8 mouse cellular contexts compared by ENCODE assay signal in the genomic region with DNA sequence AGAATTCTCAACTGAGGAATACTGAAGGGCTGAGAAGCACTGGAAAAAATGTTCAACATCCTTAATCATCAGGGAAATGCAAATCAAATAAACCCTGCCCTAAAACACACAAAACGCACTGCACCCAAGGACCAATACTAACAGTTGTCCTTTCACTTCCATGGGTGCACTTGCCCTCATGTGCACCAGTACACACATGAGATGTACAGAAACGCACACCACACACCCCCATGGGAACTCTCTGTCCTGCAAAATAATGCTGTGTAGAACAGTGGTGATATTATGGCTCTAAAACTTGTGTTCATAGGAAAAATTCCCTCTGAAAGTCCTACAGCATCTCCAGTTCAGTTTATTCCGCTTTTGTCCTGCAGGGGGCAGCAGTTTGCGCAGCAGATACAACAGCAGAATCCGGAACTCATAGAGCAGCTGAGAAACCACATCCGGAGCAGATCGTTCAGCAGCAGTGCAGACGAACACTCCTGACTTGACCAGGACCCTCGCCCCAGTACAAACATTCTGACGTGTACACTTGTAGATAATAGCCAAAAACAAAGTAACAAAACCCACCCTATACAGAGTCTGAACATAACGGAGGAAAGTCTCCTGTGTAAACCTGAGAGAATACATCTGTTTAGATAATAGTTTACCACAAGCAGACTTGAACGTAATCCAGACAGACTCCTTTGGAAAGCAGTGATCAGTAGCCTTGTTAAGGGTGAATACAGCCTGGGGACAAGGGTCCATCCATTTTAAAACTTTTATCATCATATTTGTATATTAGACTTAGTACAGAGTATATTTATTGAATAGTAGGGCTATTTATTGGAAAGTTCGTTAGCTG. TPM values are rescaled to one million over a fixed set of nuclear protein-coding genes. Genes with fewer than 3 reads are reported as not detected.
A peak's percentile ranks its signal among the peaks of the same experiment; 100 is the strongest.
DNase-seq lines count a peak whose midpoint lies in the region; ATAC-seq and TF ChIP-seq lines count a peak whose summit lies in the region.

No protein-coding gene starts in this region.

- peak; percentile 19 for DNase-seq in Patski (ENCODE audit: low read depth, low spot score)
- peak; percentile 81 for DNase-seq in cerebellum, adult 9-10 months
- peak; percentile 83 to 93 for DNase-seq in frontal cortex, adult 2 months (ENCODE audit: extremely low spot score in 1 of 2, low spot score in 1 of 2)
- DNase-seq in layer of hippocampus, postnatal 36 days: peak; percentile 66 to 72
- DNase-seq in lung, postnatal 4 days: peak; percentile 72 to 86
- DNase-seq in right cerebral cortex, adult 18-20 months: peak; percentile 74
- peak; percentile 42 for DNase-seq in urinary bladder, adult 2 months (ENCODE audit: low spot score)

- no peak overlapping the region for H3K9ac ChIP-seq in hindbrain, embryonic 12.5 days

- CTCF ChIA-PET in Patski (lab: Charles Lee): interaction anchor here (0.6 to 2.0 kb wide), 9 partner anchors 10 to 85 kb away, joined by 3 to 6 read pairs (median 3); no protein-coding TSS in a partner anchor

- H3K27ac ChIP-seq in hindbrain, embryonic 12.5 days: no peak overlapping the region

- H3K4me1 ChIP-seq in hindbrain, embryonic 12.5 days: no peaks in the 10 kb centered on the region

- POLR2A ChIA-PET in Patski (lab: Charles Lee): interaction anchor here (0.6 kb wide), 1 partner anchor 88 kb away, joined by 7 read pairs; no protein-coding TSS in a partner anchor

- in situ Hi-C loops in Patski (cut with MboI; ENCODE audit: low pct_unique_long_range_greater_than_20kb): no loop called here

- H3K27me3 ChIP-seq in Patski: no peaks in the 10 kb centered on the region
- H3K27me3 ChIP-seq in hindbrain, embryonic 12.5 days: no peaks in the 10 kb centered on the region

- H3K9me3 ChIP-seq in hindbrain, embryonic 12.5 days (replicated peaks): no peaks in the 10 kb centered on the region

- peak; percentile 91 for TF ChIP-seq CTCF in Patski (IDR thresholded peaks at IDR 0.05)

- WGBS in hindbrain, embryonic 12.5 days: 43% methylated on average over 13 of the region's 13 CpGs

- peak; percentile 60 for ATAC-seq in Patski
- ATAC-seq in hindbrain, embryonic 12.5 days (ENCODE audit: low FRiP score): 0 out of 2 replicates have a peak, but pooled peaks have one; percentile 52

- H3K4me2 ChIP-seq in hindbrain, embryonic 12.5 days (replicated peaks): no peak overlapping the region

- H3K4me3 ChIP-seq in hindbrain, embryonic 12.5 days: no peak overlapping the region

- peaks cover 49% of the 10 kb centered on the region for H3K36me3 ChIP-seq in hindbrain, embryonic 12.5 days

RNA-seq across cellular contexts. Expression of a gene that starts 30.0 kb away (rescaled TPM):
- polyA plus RNA-seq in Patski (2021): 8.3 TPM
- polyA plus RNA-seq in frontal cortex, adult 2 months (2012; rRNA removed): 67.1 and 69.9 TPM in 2 replicates
- 26.9 and 28.9 TPM in 2 replicates for polyA plus RNA-seq in hindbrain, embryonic 12.5 days (2016; fragmentation: Nextera tagmentation; extraction: Ambion mirVana)
- 10 to 100 TPM; 69.0 to 76.2 TPM for total RNA-seq in layer of hippocampus, postnatal 36 days (2021)
- 2.7 and 3.0 TPM in 2 replicates for polyA plus RNA-seq in urinary bladder, adult 2 months (2012; rRNA removed)

RNA-seq across cellular contexts. Expression of a gene that starts 30.2 kb away (rescaled TPM):
- polyA plus RNA-seq in Patski (2021): 29.2 TPM
- 14.6 and 19.0 TPM in 2 replicates for polyA plus RNA-seq in frontal cortex, adult 2 months (2012; rRNA removed)
- polyA plus RNA-seq in hindbrain, embryonic 12.5 days (2016; fragmentation: Nextera tagmentation; extraction: Ambion mirVana): 29.2 and 31.2 TPM in 2 replicates
- total RNA-seq in layer of hippocampus, postnatal 36 days (2021): 10 to 100 TPM; 19.9 to 25.7 TPM
- 12.6 and 13.0 TPM in 2 replicates for polyA plus RNA-seq in urinary bladder, adult 2 months (2012; rRNA removed)

RNA-seq across cellular contexts. Expression of a gene that starts 38.7 kb away (rescaled TPM):
- polyA plus RNA-seq in Patski (2021): 45.7 TPM
- polyA plus RNA-seq in frontal cortex, adult 2 months (2012; rRNA removed): 26.2 and 29.9 TPM in 2 replicates
- 73.4 and 77.6 TPM in 2 replicates for polyA plus RNA-seq in hindbrain, embryonic 12.5 days (2016; fragmentation: Nextera tagmentation; extraction: Ambion mirVana)
- total RNA-seq in layer of hippocampus, postnatal 36 days (2021): 10 to 100 TPM; 56.7 to 58.5 TPM
- 24.3 and 25.0 TPM in 2 replicates for polyA plus RNA-seq in urinary bladder, adult 2 months (2012; rRNA removed)

RNA-seq across cellular contexts. Expression of a gene that starts 39.0 kb away (rescaled TPM):
- polyA plus RNA-seq in Patski (2021): 24.5 TPM
- 32.1 and 37.8 TPM in 2 replicates for polyA plus RNA-seq in frontal cortex, adult 2 months (2012; rRNA removed)
- polyA plus RNA-seq in hindbrain, embryonic 12.5 days (2016; fragmentation: Nextera tagmentation; extraction: Ambion mirVana): 28.1 and 31.4 TPM in 2 replicates
- 10 to 100 TPM; 55.7 to 60.7 TPM for total RNA-seq in layer of hippocampus, postnatal 36 days (2021)
- polyA plus RNA-seq in urinary bladder, adult 2 months (2012; rRNA removed): 15.7 and 17.0 TPM in 2 replicates

Comparison
In these comparisons a context has a peak if more than half of its experiments do, and no peak if none do; other contexts are left out.
1. DNase-seq: peak in every context shown above with its lines; median percentile 88 in frontal cortex, adult 2 months; 81 in cerebellum, adult 9-10 months; 79 in lung, postnatal 4 days; 74 in right cerebral cortex, adult 18-20 months; 69 in layer of hippocampus, postnatal 36 days; 42 in urinary bladder, adult 2 months; 19 in Patski.